Mouse (Mus musculus) cortical plate, adult 2 months (tissue): Measurements from ENCODE around the gene March1.

ENCODE experiments used
- CTCF ChIP-seq: fragments of 200-500 bp; IDR thresholded peaks from 2 replicates; pipeline ENCODE4 v1.5.1; 2011; ENCODE audit warnings: mild to moderate bottlenecking, control low read depth, low read length; ENCODE audit not compliant: insufficient read depth; ENCODE audit errors: extremely low read depth
- POLR2A ChIP-seq: fragments of 200-500 bp; IDR thresholded peaks from 2 replicates; pipeline ENCODE4 v1.6.1; 2011; ENCODE audit warnings: mild to moderate bottlenecking, low read length, control low read depth; ENCODE audit not compliant: insufficient read depth; ENCODE audit errors: extremely low read depth

GRCm38 (mm10) chr8:66334265-66334664, 716.6 kb downstream of the March1 start:
- TF ChIP-seq CTCF = no peak
- TF ChIP-seq POLR2A = no peak
